Mouse (Mus musculus) heart, embryonic 14.5 days (tissue): Measurements from ENCODE around the gene Flot1. TPM values are rescaled to one million over a fixed set of nuclear protein-coding genes. Genes with fewer than 3 reads are reported as not detected.

Source experiments
- ATAC-seq: fragments of 200-750 bp; cut with Nextera tagmentation; 2 replicates; pipeline ENCODE4 v1.8.0; 2017; ENCODE audit warnings: low read depth, moderate TSS enrichment; ENCODE audit not compliant: insufficient number of reproducible peaks, insufficient read depth, low FRiP score
- H3K27ac ChIP-seq, 2 experiments: fragments of 200-500 bp in 1 of 2; fragments of 300-500 bp in 1 of 2; sonication (generic) in 1 of 2; replicated peaks in 1 of 2; 2 replicates each; pipeline ENCODE4 v1.5.1; 2012 to 2014; ENCODE audit warnings: low read depth in 2 of 2, low read length in 2 of 2, control low read depth in 1 of 2, mild to moderate bottlenecking in 1 of 2, mixed read lengths in 1 of 2; ENCODE audit not compliant: control insufficient read depth in 1 of 2, insufficient read depth in 1 of 2
- H3K27me3 ChIP-seq: fragments of 300-500 bp; sonication (generic); 2 replicates; pipeline ENCODE4 v1.6.1; 2014; ENCODE audit warnings: mild to moderate bottlenecking, low read length, control low read depth; ENCODE audit not compliant: control insufficient read depth, insufficient read depth
- H3K36me3 ChIP-seq: fragments of 300-500 bp; sonication (generic); 2 replicates; pipeline ENCODE4 v1.6.1; 2014; ENCODE audit warnings: mild to moderate bottlenecking, control low read depth, low read length, mixed read lengths; ENCODE audit not compliant: control insufficient read depth, insufficient read depth
- H3K4me1 ChIP-seq, 2 experiments: fragments of 200-500 bp in 1 of 2; fragments of 300-500 bp in 1 of 2; sonication (generic) in 1 of 2; 2 replicates each; pipeline ENCODE4 v1.6.1; 2012 to 2014; ENCODE audit warnings: low read length in 2 of 2, control low read depth in 1 of 2, mixed read lengths in 1 of 2; ENCODE audit not compliant: control insufficient read depth in 2 of 2, insufficient read depth in 2 of 2
- H3K4me2 ChIP-seq: fragments of 300-500 bp; sonication (generic); 2 replicates; pipeline ENCODE4 v1.6.1; 2014; ENCODE audit warnings: mild to moderate bottlenecking, low read length
- H3K4me3 ChIP-seq, 2 experiments: fragments of 200-500 bp in 1 of 2; fragments of 300-500 bp in 1 of 2; sonication (generic) in 1 of 2; 2 replicates each; pipeline ENCODE4 v1.5.1; 2012 to 2014; ENCODE audit warnings: low read length in 2 of 2, mild to moderate bottlenecking in 2 of 2, control low read depth in 1 of 2, low read depth in 1 of 2, moderate library complexity in 1 of 2; ENCODE audit not compliant: control insufficient read depth in 1 of 2, insufficient read depth in 1 of 2
- H3K9ac ChIP-seq: fragments of 300-500 bp; sonication (generic); 2 replicates; pipeline ENCODE4 v1.6.1; 2014; ENCODE audit warnings: mild to moderate bottlenecking, low read length
- H3K9me3 ChIP-seq: fragments of 300-500 bp; sonication (generic); 2 replicates; pipeline ENCODE4 v1.6.1; 2016; ENCODE audit warnings: low read length, control low read depth; ENCODE audit not compliant: control insufficient read depth
- WGBS: fragments of 180-500 bp; shearing (Covaris S2); extraction: QIAGEN DNeasy Blood & Tissue Kit; methylation state at CpG from one replicate; pipeline ENCODE4 v1.1.7; 2014; 5-methylcytosine and 5-hydroxymethylcytosine counted together
- polyA plus RNA-seq: library from polyadenylated mRNA; unstranded; fragments of >200 nt; fragmentation: Nextera tagmentation; extraction: Ambion mirVana; gene quantifications from 2 replicates; pipeline ENCODE4 v1.2.1, GENCODE M21; 2014

Gene Flot1
- polyA plus RNA-seq, 1 experiment from 2014 or later: 93.7 TPM

DNA sequence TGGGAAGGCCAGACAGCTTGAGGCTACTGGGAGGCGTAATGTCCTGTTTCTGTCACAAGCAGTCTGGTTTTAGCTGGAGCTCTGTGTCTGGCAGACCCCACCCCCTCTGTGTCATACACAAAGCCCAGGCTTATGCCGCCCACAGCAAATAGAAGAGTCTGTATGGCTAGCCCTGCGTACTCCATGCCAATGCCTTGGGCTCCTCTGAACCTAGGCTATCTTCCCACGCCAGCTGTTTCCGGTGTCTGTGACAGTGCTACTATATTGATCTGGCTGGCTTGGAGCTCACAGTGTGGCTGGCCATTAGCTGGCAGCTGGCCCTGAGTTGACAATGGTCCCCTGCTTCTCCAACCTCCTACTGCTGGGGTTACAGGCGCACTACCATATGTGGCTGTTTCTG, 39.1 kb upstream of the Flot1 start:
- H3K9me3 ChIP-seq: no peaks in the 10 kb centered on the region
- H3K27me3 ChIP-seq: no peaks in the 10 kb centered on the region
- ATAC-seq: peak; percentile 75
- H3K36me3 ChIP-seq: no peaks in the 10 kb centered on the region
- H3K9ac ChIP-seq: no peak overlapping the region
- WGBS: 58% methylated on average over 6 of the region's 6 CpGs
- no peak overlapping the region for H3K4me3 ChIP-seq
- H3K4me1 ChIP-seq: peaks cover 18 to 24% of the 10 kb centered on the region in 2 experiments
- peak overlapping the region; percentile 45 to 66 for H3K27ac ChIP-seq
- no peak overlapping the region for H3K4me2 ChIP-seq

DNA sequence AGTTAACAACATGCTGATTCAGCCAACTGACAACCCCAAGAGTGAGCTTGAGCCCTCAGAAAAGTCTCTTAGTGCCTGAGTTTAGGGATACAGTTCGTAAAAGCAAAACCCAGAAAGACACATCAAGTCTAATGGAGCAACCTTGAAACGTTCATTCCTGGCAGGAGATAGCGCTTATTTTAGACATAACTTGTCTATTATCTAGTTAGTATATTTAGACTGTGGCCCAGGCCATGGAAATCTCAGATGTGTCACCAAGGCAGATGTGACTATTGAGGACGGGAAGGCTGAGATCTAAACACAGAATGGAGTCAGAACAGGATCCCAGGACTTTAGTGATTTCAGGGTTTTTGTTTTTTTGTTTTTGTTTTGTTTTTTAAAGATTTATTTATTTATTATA, 37.9 kb upstream of the Flot1 start:
- H3K27ac ChIP-seq: peak overlapping the region; percentile 45 to 66
- H3K4me1 ChIP-seq: peaks cover 15 to 24% of the 10 kb centered on the region in 2 experiments
- no peak overlapping the region for H3K4me3 ChIP-seq
- no peak overlapping the region for H3K9ac ChIP-seq
- H3K36me3 ChIP-seq: no peaks in the 10 kb centered on the region
- WGBS: 31% methylated on average over 4 of the region's 4 CpGs
- ATAC-seq: no peak
- no peaks in the 10 kb centered on the region for H3K9me3 ChIP-seq
- H3K27me3 ChIP-seq: no peaks in the 10 kb centered on the region
- H3K4me2 ChIP-seq: 0 out of 2 replicates have a peak overlapping the region, but pooled peaks have one; percentile 1

DNA sequence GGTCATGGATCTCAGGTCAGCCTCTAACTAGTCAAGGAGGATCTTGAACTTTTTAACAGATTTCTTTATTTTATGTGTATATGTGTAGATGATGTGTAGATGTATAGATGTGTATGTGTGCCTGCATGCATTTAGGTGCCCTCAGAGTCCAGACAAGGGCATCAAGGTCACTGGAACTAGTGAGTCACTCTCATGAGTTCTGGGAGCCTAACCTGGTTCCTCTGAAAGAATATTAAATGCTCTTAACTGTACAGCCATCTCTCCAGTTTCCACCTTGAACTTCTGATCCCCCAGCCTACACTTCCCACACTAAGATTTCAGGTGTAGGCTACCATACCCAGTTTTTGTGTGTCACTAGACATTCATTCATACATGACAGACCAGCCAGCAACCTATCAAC, 35.5 kb upstream of the Flot1 start:
- Histone ChIP-seq H3K4me2 (no peak overlapping the region), H3K9ac (no peak overlapping the region), H3K4me1 (peaks cover 15 to 24% of the 10 kb centered on the region in 2 experiments), H3K27ac (no peak overlapping the region), H3K9me3 (no peaks in the 10 kb centered on the region), H3K27me3 (no peaks in the 10 kb centered on the region), H3K4me3 (no peak overlapping the region), H3K36me3 (no peaks in the 10 kb centered on the region)
- no peak for ATAC-seq

DNA sequence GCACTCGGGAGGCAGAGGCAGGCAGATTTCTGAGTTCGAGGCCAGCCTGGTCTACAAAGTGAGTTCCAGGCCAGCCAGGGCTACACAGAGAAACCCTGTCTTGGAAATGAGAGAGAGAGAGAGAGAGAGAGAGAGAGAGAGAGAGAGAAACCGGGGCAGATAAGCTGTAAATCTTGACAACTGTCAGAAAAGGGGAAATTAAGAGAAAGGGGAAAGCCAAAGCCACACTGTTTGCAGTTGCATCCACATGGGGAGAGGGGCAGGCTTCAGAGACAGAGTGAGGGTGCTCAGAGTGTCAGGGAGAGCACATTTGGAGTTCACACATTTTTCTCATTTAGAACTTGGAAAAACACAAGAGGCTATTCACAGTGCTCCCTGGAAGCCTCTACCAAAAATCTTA, 35.0 kb upstream of the Flot1 start:
- Histone ChIP-seq H3K36me3 (no peaks in the 10 kb centered on the region), H3K4me3 (no peak overlapping the region), H3K27ac (no peak overlapping the region), H3K9ac (no peak overlapping the region), H3K27me3 (no peaks in the 10 kb centered on the region), H3K4me1 (peaks cover 15 to 24% of the 10 kb centered on the region in 2 experiments), H3K9me3 (no peaks in the 10 kb centered on the region), H3K4me2 (no peak overlapping the region)
- ATAC-seq: no peak
- WGBS: 84% methylated on average over 3 of the region's 3 CpGs

DNA sequence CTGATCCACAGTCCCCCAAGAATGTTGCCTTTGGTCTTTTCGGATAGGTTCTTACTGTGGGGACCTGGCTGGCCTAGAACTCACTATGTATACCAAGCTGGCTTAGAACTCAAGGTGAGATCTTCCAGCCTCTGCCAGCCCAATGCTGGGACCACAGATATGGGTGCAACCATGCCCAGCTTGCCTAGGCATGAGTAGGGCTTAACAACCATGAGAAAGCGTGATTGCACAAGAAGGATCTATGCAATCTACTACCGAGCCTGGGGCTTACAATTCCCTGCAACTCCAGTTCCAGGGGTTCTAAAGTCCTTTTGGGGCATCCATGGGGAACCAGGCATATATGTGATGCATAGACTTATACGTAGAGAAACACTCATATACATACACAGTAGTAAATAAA, 32.1 kb upstream of the Flot1 start:
- H3K9ac ChIP-seq: no peak overlapping the region
- H3K4me3 ChIP-seq: no peak overlapping the region
- no peaks in the 10 kb centered on the region for H3K27me3 ChIP-seq
- peaks cover 0 to 4% of the 10 kb centered on the region in 2 experiments; a peak in 2 of 4 replicates for H3K4me1 ChIP-seq
- ATAC-seq: no peak
- no peak overlapping the region for H3K27ac ChIP-seq
- H3K4me2 ChIP-seq: no peak overlapping the region
- 84% methylated on average over 4 of the region's 4 CpGs for WGBS
- no peaks in the 10 kb centered on the region for H3K9me3 ChIP-seq
- H3K36me3 ChIP-seq: no peaks in the 10 kb centered on the region

DNA sequence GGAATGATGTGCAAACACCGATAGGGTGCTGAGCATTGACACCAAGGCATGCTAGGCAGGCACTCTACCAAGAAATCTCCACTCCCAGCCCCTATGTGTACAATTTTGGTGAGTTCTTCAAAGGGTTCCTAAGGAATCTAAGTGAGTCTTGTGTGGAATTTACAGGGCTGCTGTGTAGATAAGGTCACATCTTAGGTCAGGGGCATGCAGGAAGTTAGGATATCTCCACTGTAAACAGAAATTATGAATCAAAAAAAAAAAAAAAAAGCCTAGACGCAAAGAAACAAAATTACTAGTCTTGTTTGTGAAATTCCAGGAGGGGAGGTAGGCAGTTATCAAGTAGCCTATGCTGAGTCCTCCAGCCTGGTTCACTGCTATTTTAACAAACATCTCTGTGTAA, 30.2 kb upstream of the Flot1 start:
- H3K4me2 ChIP-seq: no peak overlapping the region
- H3K4me1 ChIP-seq: no peaks in the 10 kb centered on the region
- no peak for ATAC-seq
- H3K27ac ChIP-seq: no peak overlapping the region
- no peak overlapping the region for H3K9ac ChIP-seq
- H3K27me3 ChIP-seq: no peaks in the 10 kb centered on the region
- H3K36me3 ChIP-seq: no peaks in the 10 kb centered on the region
- WGBS: 61% methylated on average over 2 of the region's 2 CpGs
- H3K4me3 ChIP-seq: no peak overlapping the region
- H3K9me3 ChIP-seq: no peaks in the 10 kb centered on the region

DNA sequence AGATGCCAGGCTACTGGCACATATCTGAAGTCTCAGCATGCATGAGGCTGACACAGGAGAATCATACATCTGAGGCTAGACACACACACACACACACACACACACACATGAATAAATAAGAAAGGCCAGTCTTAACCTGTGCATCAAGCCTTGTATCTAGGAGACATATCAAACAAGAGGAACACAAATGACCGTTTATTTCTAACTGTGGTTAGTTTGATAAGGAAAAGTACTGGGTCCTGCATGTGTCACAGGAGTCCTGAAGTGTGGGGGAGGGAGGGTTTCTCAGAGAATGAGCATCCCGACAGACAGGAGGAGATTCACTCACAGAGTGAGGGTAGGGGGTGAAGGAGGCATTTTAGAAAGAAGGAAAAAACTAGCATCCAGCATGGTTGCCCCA, 27.9 kb upstream of the Flot1 start:
- no peak overlapping the region for H3K9ac ChIP-seq
- 16% methylated on average over 2 of the region's 2 CpGs for WGBS
- no peaks in the 10 kb centered on the region for H3K27me3 ChIP-seq
- no peaks in the 10 kb centered on the region for H3K36me3 ChIP-seq
- no peaks in the 10 kb centered on the region for H3K4me1 ChIP-seq
- H3K4me2 ChIP-seq: no peak overlapping the region
- no peak for ATAC-seq
- H3K9me3 ChIP-seq: 0 out of 2 replicates have a peak, but pooled peaks cover 4% of the 10 kb centered on the region
- no peak overlapping the region for H3K4me3 ChIP-seq
- H3K27ac ChIP-seq: no peak overlapping the region

DNA sequence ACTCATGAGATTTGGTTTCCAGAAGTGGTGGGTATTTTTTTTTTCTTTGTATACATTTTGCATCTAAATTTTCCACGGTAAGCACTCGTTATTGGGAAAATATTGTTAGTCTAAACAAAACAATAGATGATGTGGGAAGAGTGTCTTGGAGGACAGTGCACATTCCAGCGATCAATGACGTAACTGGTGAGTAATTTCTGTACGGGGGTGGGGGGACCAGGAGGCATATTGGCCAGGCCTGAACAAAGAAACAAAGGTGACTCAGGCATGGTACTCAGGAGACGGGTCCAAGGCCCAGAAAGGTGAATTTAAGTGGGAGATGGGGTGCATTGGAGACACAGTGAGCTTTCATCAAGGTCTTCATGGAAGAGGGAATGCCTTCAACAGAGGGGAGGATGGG, 27.4 kb upstream of the Flot1 start:
- H3K4me1 ChIP-seq: no peaks in the 10 kb centered on the region
- 70% methylated on average over 6 of the region's 6 CpGs for WGBS
- no peak for ATAC-seq

More for the DNA sequence above, 27.4 kb upstream of the Flot1 start:
- no peak overlapping the region for H3K4me3 ChIP-seq
- no peak overlapping the region for H3K4me2 ChIP-seq
- no peak overlapping the region for H3K9ac ChIP-seq
- H3K27ac ChIP-seq: no peak overlapping the region
- no peaks in the 10 kb centered on the region for H3K36me3 ChIP-seq
- H3K9me3 ChIP-seq: 0 out of 2 replicates have a peak, but pooled peaks cover 4% of the 10 kb centered on the region
- no peaks in the 10 kb centered on the region for H3K27me3 ChIP-seq
